Mouse (Mus musculus) cerebellum, postnatal 25 days (tissue): ENCODE results near the gene Nos1.

Experiments
- DNase-seq, 2 experiments: peaks; one replicate each; pipeline ENCODE4 v3.0.0; 2021; ENCODE audit warnings: mixed read lengths in 2 of 2

Nos1 gene

GRCm38 (mm10) chr5:117966956-117967355, 186.1 kb downstream of the Nos1 start:
- no peak for DNase-seq

- DNase-seq: no peak
These were observed 186.8 kb downstream of the Nos1 start for GRCm38 (mm10) chr5:117967659-117968069.

GRCm38 (mm10) chr5:117969681-117970427, 189.0 kb downstream of the Nos1 start:
- DNase-seq: peak; percentile 70 to 86

GRCm38 (mm10) chr5:117976263-117976656, 195.4 kb downstream of the Nos1 start:
- DNase-seq: no peak

GRCm38 (mm10) chr5:117976657-117977500, 196.0 kb downstream of the Nos1 start, which contains the start of gene Fbxo21:
Gene Fbxo21 (plus strand): TSS chr5:117976730.
- peak; percentile 98 to 99 for DNase-seq

- DNase-seq: peak; percentile 57 to 64
These were observed 196.8 kb downstream of the Nos1 start for GRCm38 (mm10) chr5:117977501-117978158.

- no peak for DNase-seq
These were observed 197.4 kb downstream of the Nos1 start for GRCm38 (mm10) chr5:117978159-117978697.

- DNase-seq: no peak
These were observed 198.2 kb downstream of the Nos1 start for GRCm38 (mm10) chr5:117979082-117979481.

- DNase-seq: no peak
These were observed 200.1 kb downstream of the Nos1 start for GRCm38 (mm10) chr5:117980921-117981320.

GRCm38 (mm10) chr5:117981943-117982342, 201.1 kb downstream of the Nos1 start:
- DNase-seq: no peak

GRCm38 (mm10) chr5:117986327-117986726, 205.5 kb downstream of the Nos1 start:
- no peak for DNase-seq

GRCm38 (mm10) chr5:117987891-117988290, 207.1 kb downstream of the Nos1 start:
- no peak for DNase-seq

- no peak for DNase-seq
These were observed 207.5 kb downstream of the Nos1 start for GRCm38 (mm10) chr5:117988367-117988766.

GRCm38 (mm10) chr5:117989773-117990172, 208.9 kb downstream of the Nos1 start:
- peak in 1 of 2 experiments; percentile 27 for DNase-seq

GRCm38 (mm10) chr5:117990957-117991356, 210.1 kb downstream of the Nos1 start:
- no peak for DNase-seq

- DNase-seq: no peak
These were observed 212.7 kb downstream of the Nos1 start for GRCm38 (mm10) chr5:117993550-117993949.

- DNase-seq: peak; percentile 58 to 68
These were observed 214.6 kb downstream of the Nos1 start for GRCm38 (mm10) chr5:117995372-117995901.

GRCm38 (mm10) chr5:117995911-117996310, 215.1 kb downstream of the Nos1 start:
- no peak for DNase-seq

- DNase-seq: no peak
These were observed 215.7 kb downstream of the Nos1 start for GRCm38 (mm10) chr5:117996581-117996980.

GRCm38 (mm10) chr5:117997434-117997970, 216.7 kb downstream of the Nos1 start:
- DNase-seq: no peak

- no peak for DNase-seq
These were observed 218.2 kb downstream of the Nos1 start for GRCm38 (mm10) chr5:117999061-117999460.

- DNase-seq: peak; percentile 65
These were observed 218.8 kb downstream of the Nos1 start for GRCm38 (mm10) chr5:117999584-117999983.
